Mouse (Mus musculus) cerebellum, adult 9-11 months (tissue): Measurements from ENCODE around the gene Poll.
A peak's percentile ranks its signal among the peaks of the same experiment; 100 is the strongest.
"Not testable (repeated sequence)": the region's sequence is repeated elsewhere in the genome, so short reads cannot be mapped to it uniquely, and the experiment has no call there.

Source experiments
- DNase-seq: peaks from one replicate; pipeline ENCODE4 v3.0.0; 2022

Poll gene

GRCm38 (mm10) chr19:45577141-45577750 is 16.9 kb upstream of the Poll start:
- no peak for DNase-seq

GRCm38 (mm10) chr19:45575632-45576001 is 15.3 kb upstream of the Poll start:
- DNase-seq, result no peak

- no peak for DNase-seq
These were observed 14.8 kb upstream of the Poll start for GRCm38 (mm10) chr19:45574941-45575631.

GRCm38 (mm10) chr19:45574339-45574898 is 14.1 kb upstream of the Poll start:
- DNase-seq, result no peak

GRCm38 (mm10) chr19:45573861-45574267 is 13.5 kb upstream of the Poll start:
- peak; percentile 77 for DNase-seq

GRCm38 (mm10) chr19:45573033-45573432 is 12.7 kb upstream of the Poll start:
- no peak for DNase-seq

- no peak for DNase-seq
These were observed 7.0 kb upstream of the Poll start for GRCm38 (mm10) chr19:45567367-45567766.

GRCm38 (mm10) chr19:45565925-45566715 is 5.8 kb upstream of the Poll start:
- DNase-seq, result peak; percentile 33

GRCm38 (mm10) chr19:45554136-45554535 is 6.2 kb downstream of the Poll start:
- no peak for DNase-seq

- DNase-seq, result no peak
These were observed 8.1 kb downstream of the Poll start for GRCm38 (mm10) chr19:45552187-45552586.

GRCm38 (mm10) chr19:45549948-45550347 is 10.4 kb downstream of the Poll start:
- DNase-seq, result no peak

- no peak for DNase-seq
These were observed 11.0 kb downstream of the Poll start for GRCm38 (mm10) chr19:45549128-45549915.

GRCm38 (mm10) chr19:45548196-45548595 is 12.1 kb downstream of the Poll start:
- DNase-seq, result not testable (repeated sequence)

- DNase-seq, result peak; percentile 79
These were observed 15.4 kb downstream of the Poll start for GRCm38 (mm10) chr19:45544925-45545321.

- no peak for DNase-seq
These were observed 16.0 kb downstream of the Poll start for GRCm38 (mm10) chr19:45544152-45544924.

GRCm38 (mm10) chr19:45542061-45542460 is 18.3 kb downstream of the Poll start:
- no peak for DNase-seq

GRCm38 (mm10) chr19:45541409-45542041 is 18.8 kb downstream of the Poll start:
- peak; percentile 49 for DNase-seq

GRCm38 (mm10) chr19:45540657-45541408 is 19.5 kb downstream of the Poll start:
- DNase-seq, result no peak

- DNase-seq, result peak; percentile 54
These were observed 22.8 kb downstream of the Poll start for GRCm38 (mm10) chr19:45537505-45537904.

- DNase-seq, result no peak
These were observed 24.4 kb downstream of the Poll start for GRCm38 (mm10) chr19:45535929-45536328.
